Mouse (Mus musculus) MEL (cell line): ENCODE results near the gene Mst1. TPM values are rescaled to one million over a fixed set of nuclear protein-coding genes. Genes with fewer than 3 reads are reported as not detected.

Source experiments
- polyA plus RNA-seq, 2 experiments: library from polyadenylated mRNA; stranded (reverse) in 1 of 2; unstranded in 1 of 2; fragments of >175 nt in 1 of 2; fragments of >200 nt in 1 of 2; gene quantifications; 2 replicates each; pipeline versions ENCODE4 v1.2.1 to v1.2.4; 2012; ENCODE audit warnings: low replicate concordance in 2 of 2, low read depth in 1 of 2; ENCODE audit not compliant: insufficient read length in 2 of 2, insufficient read depth in 1 of 2, missing spikeins in 1 of 2
- total RNA-seq: library from RNA; depleted of rRNA; stranded (reverse); fragments of 300-350 nt; gene quantifications from 2 replicates; pipeline ENCODE4 v1.2.3, GENCODE M21; 2012; rRNA removed

The Mst1 gene
- total and polyA plus RNA-seq, 3 experiments = 1.6 to 10.0 TPM; not detected in 1

Other genes with a start within 250 kb of the Mst1 start
- 54.2 and 55.8 TPM in 2 replicates for gene Rbm6, start 207.2 kb upstream of the Mst1 start, total RNA-seq
- gene Rbm6, start 207.2 kb upstream of the Mst1 start, polyA plus RNA-seq = 100 to 1,000 TPM in 1 of 2 experiments, 10 to 100 TPM in 1; 55.7 to 521 TPM
- gene Mon1a, start 192.3 kb upstream of the Mst1 start, total RNA-seq = 10.1 and 11.5 TPM in 2 replicates
- 10 to 100 TPM in 1 of 2 experiments, not detected in 1; 13.5 TPM for gene Mon1a, start 192.3 kb upstream of the Mst1 start, polyA plus RNA-seq
- 136 and 149 TPM in 2 replicates for gene Mst1r, start 173.6 kb upstream of the Mst1 start, total RNA-seq
- 100 to 1,000 TPM in 1 of 2 experiments, not detected in 1; 133 TPM for gene Mst1r, start 173.6 kb upstream of the Mst1 start, polyA plus RNA-seq
- not detected in 2 replicates for gene Actl11, start 152.0 kb upstream of the Mst1 start, total RNA-seq
- gene Actl11, start 152.0 kb upstream of the Mst1 start, polyA plus RNA-seq = not detected
- 0.08 and 0.39 TPM in 2 replicates for gene Camkv, start 144.8 kb upstream of the Mst1 start, total RNA-seq
- under 1 TPM in 1 of 2 experiments, not detected in 1; 0.14 TPM for gene Camkv, start 144.8 kb upstream of the Mst1 start, polyA plus RNA-seq
- gene Traip, start 130.3 kb upstream of the Mst1 start, total RNA-seq = 37.3 and 43.6 TPM in 2 replicates
- gene Traip, start 130.3 kb upstream of the Mst1 start, polyA plus RNA-seq = 10 to 100 TPM in 1 of 2 experiments, not detected in 1; 65.2 TPM
- gene Uba7, start 104.9 kb upstream of the Mst1 start, total RNA-seq = 15.8 and 18.1 TPM in 2 replicates
- 10 to 100 TPM in 1 of 2 experiments, not detected in 1; 44.1 TPM for gene Uba7, start 104.9 kb upstream of the Mst1 start, polyA plus RNA-seq
- gene Gm20661, start 97.4 kb upstream of the Mst1 start, total RNA-seq = 0.26 and 0.35 TPM in 2 replicates
- gene Gm20661, start 97.4 kb upstream of the Mst1 start, polyA plus RNA-seq = under 1 TPM in 1 of 2 experiments, not detected in 1; 0.85 TPM
- gene Inka1, start 94.6 kb upstream of the Mst1 start, total RNA-seq = 54.1 and 65.3 TPM in 2 replicates
- gene Inka1, start 94.6 kb upstream of the Mst1 start, polyA plus RNA-seq = 10 to 100 TPM in 1 of 2 experiments, not detected in 1; 60.7 TPM
- gene Cdhr4, start 87.9 kb upstream of the Mst1 start, total RNA-seq = 0.65 and 1.5 TPM in 2 replicates
- 1 to 10 TPM in 1 of 2 experiments, not detected in 1; 4.4 TPM for gene Cdhr4, start 87.9 kb upstream of the Mst1 start, polyA plus RNA-seq
- 0.62 and 0.73 TPM in 2 replicates for gene Gm20662, start 84.1 kb upstream of the Mst1 start, total RNA-seq
- gene Gm20662, start 84.1 kb upstream of the Mst1 start, polyA plus RNA-seq = 1 to 10 TPM in 1 of 2 experiments, not detected in 1; 1.2 TPM
- 35.5 and 37.2 TPM in 2 replicates for gene Ip6k1, start 77.9 kb upstream of the Mst1 start, total RNA-seq
- 10 to 100 TPM; 31.8 to 59.1 TPM for gene Ip6k1, start 77.9 kb upstream of the Mst1 start, polyA plus RNA-seq
- gene Gmppb, start 31.2 kb upstream of the Mst1 start, total RNA-seq = 38.1 and 50.4 TPM in 2 replicates
- 10 to 100 TPM in 1 of 2 experiments, not detected in 1; 26.2 TPM for gene Gmppb, start 31.2 kb upstream of the Mst1 start, polyA plus RNA-seq
- 1.2 and 2.2 TPM in 2 replicates for gene Amigo3, start 27.3 kb upstream of the Mst1 start, total RNA-seq
- 1 to 10 TPM in 1 of 2 experiments, not detected in 1; 3.4 TPM for gene Amigo3, start 27.3 kb upstream of the Mst1 start, polyA plus RNA-seq
- 24.9 and 28.5 TPM in 2 replicates for gene Rnf123, start 2.9 kb downstream of the Mst1 start, total RNA-seq
- 10 to 100 TPM in 1 of 2 experiments, not detected in 1; 74.8 TPM for gene Rnf123, start 2.9 kb downstream of the Mst1 start, polyA plus RNA-seq
- 57.5 and 76.1 TPM in 2 replicates for gene Apeh, start 14.2 kb downstream of the Mst1 start, total RNA-seq
- gene Apeh, start 14.2 kb downstream of the Mst1 start, polyA plus RNA-seq = 10 to 100 TPM in 1 of 2 experiments, not detected in 1; 69.0 TPM
- gene Bsn, start 109.9 kb downstream of the Mst1 start, total RNA-seq = 2.7 and 3.5 TPM in 2 replicates
- gene Bsn, start 109.9 kb downstream of the Mst1 start, polyA plus RNA-seq = 1 to 10 TPM in 1 of 2 experiments, not detected in 1; 5.6 TPM
- gene Dag1, start 183.5 kb downstream of the Mst1 start, total RNA-seq = 7.8 and 8.1 TPM in 2 replicates
- gene Dag1, start 183.5 kb downstream of the Mst1 start, polyA plus RNA-seq = 10 to 100 TPM in 1 of 2 experiments, not detected in 1; 27.6 TPM
- gene Nicn1, start 210.0 kb downstream of the Mst1 start, total RNA-seq = 1.6 and 2.0 TPM in 2 replicates
- gene Nicn1, start 210.0 kb downstream of the Mst1 start, polyA plus RNA-seq = 1 to 10 TPM in 1 of 2 experiments, not detected in 1; 4.7 TPM
- 0.15 and 0.26 TPM in 2 replicates for gene Amt, start 216.4 kb downstream of the Mst1 start, total RNA-seq
- under 1 TPM in 1 of 2 experiments, not detected in 1; 0.58 TPM for gene Amt, start 216.4 kb downstream of the Mst1 start, polyA plus RNA-seq
- gene Rhoa, start 225.7 kb downstream of the Mst1 start, total RNA-seq = 80.9 and 83.1 TPM in 2 replicates
- gene Rhoa, start 225.7 kb downstream of the Mst1 start, polyA plus RNA-seq = 100 to 1,000 TPM in 1 of 2 experiments, not detected in 1; 241 TPM
- gene Tcta, start 225.7 kb downstream of the Mst1 start, total RNA-seq = 3.4 and 4.9 TPM in 2 replicates
- gene Tcta, start 225.7 kb downstream of the Mst1 start, polyA plus RNA-seq = 1 to 10 TPM in 1 of 2 experiments, not detected in 1; 7.0 TPM